9 mouse cellular contexts compared by ENCODE assay signal in the genomic region with DNA sequence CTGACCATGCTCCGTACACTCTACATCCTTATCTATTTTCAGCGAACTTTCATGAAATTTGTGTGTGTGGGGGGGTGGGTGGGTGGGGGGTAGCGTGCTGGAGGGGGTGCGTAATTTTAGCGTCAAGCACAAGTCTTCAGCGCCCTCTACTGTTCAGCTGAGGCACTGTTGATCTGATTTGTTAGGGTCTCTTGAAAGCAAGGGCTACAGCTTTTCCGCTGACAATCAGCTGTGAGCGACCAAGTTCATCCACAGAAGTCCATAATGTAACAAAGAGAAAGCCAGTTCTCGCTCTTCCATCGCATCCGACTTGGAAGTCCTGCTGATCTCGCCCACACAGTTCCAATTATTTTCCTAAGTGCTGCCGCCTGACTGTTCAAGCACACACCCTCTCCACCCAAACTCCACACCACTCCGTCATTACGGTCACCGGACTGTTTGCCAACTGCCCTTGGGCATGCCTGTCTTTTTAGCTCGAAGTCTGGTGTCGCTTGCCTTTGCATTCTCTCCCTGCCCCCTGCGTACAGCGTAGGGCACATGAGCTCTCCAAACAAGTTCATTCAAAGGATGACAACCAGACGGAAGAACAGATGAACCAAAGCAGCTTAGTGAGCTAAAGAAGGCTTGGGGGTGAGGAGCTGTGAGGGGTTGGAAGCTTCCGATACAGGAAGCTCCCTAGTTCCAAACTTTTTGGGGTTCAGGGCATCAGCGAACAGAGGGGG. TPM values are rescaled to one million over a fixed set of nuclear protein-coding genes. Genes with fewer than 3 reads are reported as not detected.
DNase-seq lines count a peak whose midpoint lies in the region; ATAC-seq lines count a peak whose summit lies in the region.
"Had no signal": no experiment of that assay in that cellular context is flagged by ENCODE, and none has a peak within 500 bp of the region (broad histone marks: within the 10 kb centered on the region; RNA-seq: fewer than 3 reads in every experiment).

No protein-coding gene starts in this region.

- 36% methylated on average over 23 of the region's 23 CpGs for WGBS in heart, embryonic 12.5 days
- WGBS in hindbrain, embryonic 13.5 days = 38% methylated on average over 23 of the region's 23 CpGs
- 43% methylated on average over 23 of the region's 23 CpGs for WGBS in limb, embryonic 11.5 days

- peaks cover 7% of the 10 kb centered on the region for H3K4me1 ChIP-seq in heart, embryonic 12.5 days (replicated peaks)
- H3K4me1 ChIP-seq in hindbrain, embryonic 13.5 days (replicated peaks) = peaks cover 11% of the 10 kb centered on the region
- no peaks in the 10 kb centered on the region for H3K4me1 ChIP-seq in limb, embryonic 11.5 days (ENCODE audit: control insufficient read depth, insufficient read depth, low read length)

- no peaks in the 10 kb centered on the region for H3K9me3 ChIP-seq in heart, embryonic 12.5 days (replicated peaks)
- H3K9me3 ChIP-seq in hindbrain, embryonic 13.5 days = no peaks in the 10 kb centered on the region
- H3K9me3 ChIP-seq in limb, embryonic 11.5 days (ENCODE audit: control insufficient read depth, low read length) = no peaks in the 10 kb centered on the region
- H3K9me3 ChIP-seq: limb, embryonic 15.5 days had no signal

- H3K27me3 ChIP-seq in heart, embryonic 12.5 days (replicated peaks) = peaks cover 5% of the 10 kb centered on the region; the same call in 1 of the 2 replicates
- H3K27me3 ChIP-seq in hindbrain, embryonic 13.5 days = 0 out of 2 replicates have a peak, but pooled peaks cover 5% of the 10 kb centered on the region
- H3K27me3 ChIP-seq in limb, embryonic 11.5 days (ENCODE audit: control insufficient read depth, insufficient read depth, low read length) = no peaks in the 10 kb centered on the region

- H3K9ac ChIP-seq in heart, embryonic 12.5 days = no peak overlapping the region
- H3K9ac ChIP-seq in hindbrain, embryonic 13.5 days = peak overlapping the region; percentile 29; the same call in 1 of the 2 replicates
- H3K9ac ChIP-seq in limb, embryonic 11.5 days (ENCODE audit: low read length) = no peak overlapping the region
- H3K9ac ChIP-seq: limb, embryonic 15.5 days had no signal

- no peak overlapping the region for H3K4me3 ChIP-seq in heart, embryonic 12.5 days
- H3K4me3 ChIP-seq in hindbrain, embryonic 13.5 days = no peak overlapping the region
- H3K4me3 ChIP-seq in limb, embryonic 11.5 days (ENCODE audit: low read depth, low read length) = no peak overlapping the region
- H3K4me3 ChIP-seq: limb, embryonic 15.5 days had no signal

- no peaks in the 10 kb centered on the region for H3K36me3 ChIP-seq in heart, embryonic 12.5 days
- no peaks in the 10 kb centered on the region for H3K36me3 ChIP-seq in hindbrain, embryonic 13.5 days
- H3K36me3 ChIP-seq in limb, embryonic 11.5 days (ENCODE audit: control insufficient read depth, insufficient read depth, low read length) = no peaks in the 10 kb centered on the region
- H3K36me3 ChIP-seq: limb, embryonic 15.5 days had no signal

- no peak for ATAC-seq in heart, embryonic 12.5 days (ENCODE audit: insufficient number of reproducible peaks, low FRiP score)
- 0 out of 2 replicates have a peak, but pooled peaks have one; percentile 52 for ATAC-seq in hindbrain, embryonic 13.5 days (ENCODE audit: low FRiP score)
- ATAC-seq in limb, embryonic 11.5 days (ENCODE audit: insufficient number of reproducible peaks, low FRiP score, low TSS enrichment, low read depth) = no peak

- H3K4me2 ChIP-seq in heart, embryonic 12.5 days = no peak overlapping the region
- peak overlapping the region; percentile 10; the same call in 1 of the 2 replicates for H3K4me2 ChIP-seq in hindbrain, embryonic 13.5 days
- no peak overlapping the region for H3K4me2 ChIP-seq in limb, embryonic 11.5 days (ENCODE audit: low read depth, severe bottlenecking)
- H3K4me2 ChIP-seq: limb, embryonic 15.5 days had no signal

- H3K27ac ChIP-seq in heart, embryonic 12.5 days (ENCODE audit: poor library complexity, severe bottlenecking) = no peak overlapping the region
- no peak overlapping the region for H3K27ac ChIP-seq in hindbrain, embryonic 13.5 days
- no peak overlapping the region for H3K27ac ChIP-seq in limb, embryonic 11.5 days (replicated peaks; ENCODE audit: low read depth, low read length)
- H3K27ac ChIP-seq: limb, embryonic 15.5 days had no signal

- DNase-seq in heart, adult 18-20 months = peak; percentile 17 to 70
- peak; percentile 59 for DNase-seq in ES-CJ7 (ENCODE audit: low read depth, low spot score)
- DNase-seq in embryo, embryonic 11 days = peak; percentile 65
- peak; percentile 57 for DNase-seq in limb, embryonic 11.5 days (ENCODE audit: low spot score)
- DNase-seq in right cerebral cortex, postnatal 4 days = peak; percentile 56
- DNase-seq in c-Kit-positive CD71-positive TER-119-positive erythroid progenitor cells, embryonic 14.5 days (ENCODE audit: low spot score) = no peak

RNA-seq across cellular contexts. Expression of a gene that starts 19.1 kb away (rescaled TPM):
- 10 to 100 TPM; 34.5 to 41.4 TPM for total RNA-seq in heart, adult 18-20 months (2021)
- 1.4 and 1.7 TPM in 2 replicates for polyA plus RNA-seq in heart, embryonic 12.5 days (2016; fragmentation: Nextera tagmentation; extraction: Ambion mirVana)
- 3.9 and 4.5 TPM in 2 replicates for polyA plus RNA-seq in hindbrain, embryonic 13.5 days (2015; fragmentation: Nextera tagmentation; extraction: Ambion mirVana)
- polyA plus RNA-seq in limb, embryonic 11.5 days (2014; fragmentation: Nextera tagmentation; extraction: Ambion mirVana) = 0.73 and 1.2 TPM in 2 replicates
